Mouse (Mus musculus): ENCODE results near the gene Krt18.

Krt18 gene

DNA sequence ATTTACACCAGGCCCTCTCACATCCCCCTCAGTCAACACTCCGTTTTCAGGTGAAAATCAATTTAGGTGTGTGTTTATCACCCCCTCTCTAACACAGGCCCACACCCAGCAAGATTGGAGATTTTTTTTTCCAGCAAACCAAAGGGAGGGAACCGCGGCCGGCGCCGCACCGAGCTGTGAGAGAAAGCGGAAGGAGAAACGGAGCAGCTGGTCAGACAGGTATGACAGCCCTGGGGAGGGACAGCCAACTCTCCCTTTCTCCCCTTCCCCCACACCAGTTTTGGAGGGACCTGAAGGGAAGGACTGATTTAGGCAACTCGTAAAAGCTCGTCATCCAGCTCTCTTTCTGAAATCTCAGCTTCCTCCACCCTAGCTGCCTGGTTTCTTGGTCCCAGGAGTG is 21.7 kb upstream of the Krt18 start:
- in situ Hi-C loops (cut with MboI; ENCODE audit: low pct_unique_long_range_greater_than_20kb in 1 of 2, low sequenced_read_pairs in 2 of 2, unreplicated experiment in 1 of 2), result no loop called here

DNA sequence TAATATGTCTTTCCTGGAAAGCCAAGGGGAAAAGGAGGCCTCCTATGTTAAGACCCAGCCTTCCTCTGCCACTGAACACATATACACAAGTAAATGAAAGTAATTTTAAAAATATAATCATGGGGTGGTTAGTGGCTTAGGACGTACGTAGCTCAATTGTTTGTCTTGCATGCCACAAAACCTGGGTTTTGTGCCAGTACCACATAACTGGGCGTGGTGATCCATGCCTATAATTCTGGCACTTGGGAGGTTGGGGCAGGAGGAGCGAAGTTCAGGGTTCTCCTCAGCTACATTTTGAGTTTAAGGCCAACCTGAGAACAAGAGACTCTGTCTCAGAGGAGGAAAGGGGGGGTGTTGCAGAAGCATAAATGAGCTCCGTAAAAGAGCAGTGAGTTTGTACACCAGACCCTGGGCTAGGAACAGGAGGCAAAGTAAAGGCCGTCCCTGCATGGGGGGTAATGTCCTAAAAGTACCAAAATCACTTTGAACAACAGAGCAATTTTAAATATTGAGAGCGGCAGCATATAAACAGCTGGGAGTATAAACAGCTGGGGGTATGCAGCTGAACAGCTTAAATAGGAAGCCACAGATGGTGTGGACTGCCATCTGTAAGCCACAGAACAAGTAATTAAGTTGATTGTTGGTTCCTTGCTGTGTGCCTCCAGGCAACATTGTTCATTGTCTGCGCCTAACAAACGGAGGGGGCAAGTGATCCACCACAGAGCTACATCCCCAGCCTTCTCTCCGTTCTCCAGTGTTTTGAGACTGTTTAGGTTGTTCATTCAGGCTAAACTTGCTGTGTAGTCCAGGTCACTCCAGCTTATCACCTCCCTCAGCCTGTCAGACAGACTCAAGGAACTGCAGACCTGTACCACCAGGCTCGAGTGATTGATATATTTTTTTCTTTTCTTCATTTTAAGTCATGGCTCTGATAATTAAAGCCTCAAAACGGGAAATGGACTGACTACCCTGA is 20.6 kb upstream of the Krt18 start:
- in situ Hi-C loops (cut with MboI; ENCODE audit: low pct_unique_long_range_greater_than_20kb in 1 of 2, low sequenced_read_pairs in 2 of 2, unreplicated experiment in 1 of 2), result no loop called here

DNA sequence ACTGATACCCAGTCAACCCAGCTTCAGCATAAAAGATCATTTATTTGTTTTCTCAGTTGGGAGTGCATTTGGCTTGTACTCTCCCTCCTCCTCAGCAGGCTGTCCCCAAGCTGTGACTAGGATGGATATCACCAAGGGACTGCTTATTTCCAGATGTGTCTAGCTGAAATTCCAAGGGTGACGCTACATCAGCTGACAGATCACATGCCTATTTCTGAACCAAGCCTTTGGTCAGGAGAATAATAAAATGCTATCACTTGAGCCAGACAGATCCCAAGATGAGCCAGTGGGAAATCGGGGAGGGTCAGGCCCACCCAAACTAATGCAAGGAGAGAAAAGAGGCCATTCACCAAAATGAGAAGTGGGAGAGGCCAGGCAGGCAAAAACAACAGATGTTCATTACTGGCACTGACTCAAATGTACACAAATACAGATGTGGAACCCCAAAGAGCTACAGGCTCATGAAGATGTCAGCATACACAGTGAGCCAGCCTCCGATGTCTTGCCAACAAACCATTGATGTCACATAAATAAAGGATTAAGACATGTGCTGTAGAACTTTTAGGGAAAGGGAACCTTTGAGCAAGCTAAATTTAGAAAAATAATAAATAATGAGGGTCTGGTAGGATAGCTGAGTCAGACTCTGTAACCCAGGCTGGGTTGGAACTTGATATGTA is 17.3 kb upstream of the Krt18 start:
- in situ Hi-C loops (cut with MboI; ENCODE audit: low pct_unique_long_range_greater_than_20kb in 1 of 2, low sequenced_read_pairs in 2 of 2, unreplicated experiment in 1 of 2), result no loop called here

DNA sequence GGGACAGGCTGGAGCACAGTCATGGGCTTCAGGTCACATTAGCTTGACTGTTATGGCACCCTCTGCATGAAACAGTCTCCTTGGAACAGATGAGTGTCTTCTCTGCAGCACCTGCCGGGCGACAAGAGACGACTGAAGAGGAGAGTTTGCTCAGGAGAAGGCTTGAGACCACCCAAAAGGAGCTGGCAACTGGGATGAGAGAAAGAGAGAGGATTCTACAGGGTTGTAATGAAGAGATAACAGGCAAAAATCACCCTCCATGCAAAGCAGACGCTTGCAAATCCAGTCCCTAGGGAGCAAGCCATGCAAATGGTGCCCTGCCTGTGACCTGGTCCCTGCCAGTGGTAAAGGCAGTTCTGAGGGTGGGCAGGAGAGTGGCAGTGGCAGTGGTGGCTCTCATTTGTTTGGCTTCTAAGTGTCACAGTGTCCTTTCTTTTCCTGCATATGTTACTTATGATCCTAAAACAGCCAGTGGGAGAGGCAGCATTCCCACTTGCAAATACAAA is 15.7 kb upstream of the Krt18 start:
- in situ Hi-C loops (cut with MboI; ENCODE audit: low pct_unique_long_range_greater_than_20kb in 1 of 2, low sequenced_read_pairs in 2 of 2, unreplicated experiment in 1 of 2), result no loop called here

DNA sequence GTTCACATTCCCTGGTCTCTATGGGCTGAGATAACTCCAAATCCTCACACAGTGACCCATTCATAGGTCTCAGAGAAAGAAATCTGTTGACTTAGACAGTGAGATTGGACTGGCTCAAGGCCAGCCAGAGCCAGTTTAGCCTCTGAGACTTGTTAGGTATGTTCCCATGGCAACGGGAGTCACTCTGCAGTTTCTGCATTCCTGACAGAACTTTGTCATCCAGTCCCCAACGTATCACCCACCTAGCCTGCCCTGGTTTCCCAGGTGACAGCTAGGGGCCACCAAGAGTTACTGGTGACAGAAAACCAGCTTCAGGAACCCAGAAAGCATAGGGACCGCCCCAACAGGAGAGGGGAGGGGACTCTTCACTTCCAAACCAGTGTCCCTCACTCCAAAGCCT is 14.3 kb upstream of the Krt18 start:
- in situ Hi-C loops (cut with MboI; ENCODE audit: low pct_unique_long_range_greater_than_20kb in 1 of 2, low sequenced_read_pairs in 2 of 2, unreplicated experiment in 1 of 2), result no loop called here

DNA sequence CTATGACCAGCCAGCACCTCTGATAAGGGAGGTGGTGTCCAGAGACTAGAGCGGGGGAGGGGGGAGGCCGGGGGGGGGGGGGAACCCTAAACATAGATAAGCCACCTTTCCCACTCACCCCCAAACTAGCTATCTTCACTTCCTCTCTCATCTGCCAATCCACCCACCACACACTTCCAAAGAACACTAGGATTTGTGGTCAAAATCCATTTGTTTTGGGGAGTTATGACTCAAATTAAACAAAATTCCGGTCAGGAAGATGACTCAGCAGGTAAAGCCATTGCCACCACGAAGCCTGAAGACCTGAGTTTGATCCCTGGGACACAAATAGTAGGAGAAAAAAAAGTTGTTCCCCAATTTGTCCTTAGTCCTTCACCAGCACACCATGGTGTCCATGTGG is 13.1 kb upstream of the Krt18 start:
- in situ Hi-C loops (cut with MboI; ENCODE audit: low pct_unique_long_range_greater_than_20kb in 1 of 2, low sequenced_read_pairs in 2 of 2, unreplicated experiment in 1 of 2), result no loop called here

DNA sequence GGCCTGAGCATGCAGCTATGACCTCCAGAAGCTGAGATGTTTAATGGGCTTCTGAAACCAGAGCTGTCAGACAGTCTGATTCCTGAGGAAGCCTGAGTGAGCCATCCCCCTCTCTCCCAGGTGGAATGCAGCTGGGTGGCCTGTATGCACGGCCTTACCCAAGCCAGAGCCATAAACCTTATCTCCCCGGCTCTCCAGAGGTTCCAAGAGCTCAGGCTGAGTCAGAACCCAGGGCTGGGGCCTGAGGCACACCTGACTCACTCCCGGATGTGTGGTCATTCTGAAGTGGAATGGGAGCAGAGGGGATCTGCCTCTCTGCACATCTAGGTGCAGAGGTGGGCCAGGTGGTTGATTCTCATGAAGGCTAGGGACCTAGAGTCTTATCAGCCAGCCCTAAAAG is 11.9 kb upstream of the Krt18 start:
- in situ Hi-C loops (cut with MboI; ENCODE audit: low pct_unique_long_range_greater_than_20kb in 1 of 2, low sequenced_read_pairs in 2 of 2, unreplicated experiment in 1 of 2), result no loop called here

DNA sequence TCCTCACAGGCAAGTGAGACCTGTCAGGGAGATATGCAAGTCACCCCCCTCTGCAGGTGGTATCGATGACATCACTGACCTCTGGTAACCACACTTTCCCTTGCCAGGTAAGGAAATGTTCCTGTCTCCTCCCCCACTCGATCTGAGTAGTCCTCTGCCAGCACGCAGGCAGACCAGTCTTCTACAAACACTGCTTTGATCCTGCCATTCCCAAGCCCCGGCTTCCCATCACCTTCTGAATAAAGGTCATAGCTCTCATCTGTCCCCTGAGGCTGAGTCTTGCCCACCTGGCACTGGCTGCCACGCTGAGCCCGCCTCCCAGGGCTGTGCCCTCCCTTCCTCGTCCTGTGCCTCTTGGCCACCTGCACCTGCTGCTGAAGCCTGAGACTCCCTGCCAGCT is 11.2 kb upstream of the Krt18 start:
- in situ Hi-C loops (cut with MboI; ENCODE audit: low pct_unique_long_range_greater_than_20kb in 1 of 2, low sequenced_read_pairs in 2 of 2, unreplicated experiment in 1 of 2), result no loop called here

DNA sequence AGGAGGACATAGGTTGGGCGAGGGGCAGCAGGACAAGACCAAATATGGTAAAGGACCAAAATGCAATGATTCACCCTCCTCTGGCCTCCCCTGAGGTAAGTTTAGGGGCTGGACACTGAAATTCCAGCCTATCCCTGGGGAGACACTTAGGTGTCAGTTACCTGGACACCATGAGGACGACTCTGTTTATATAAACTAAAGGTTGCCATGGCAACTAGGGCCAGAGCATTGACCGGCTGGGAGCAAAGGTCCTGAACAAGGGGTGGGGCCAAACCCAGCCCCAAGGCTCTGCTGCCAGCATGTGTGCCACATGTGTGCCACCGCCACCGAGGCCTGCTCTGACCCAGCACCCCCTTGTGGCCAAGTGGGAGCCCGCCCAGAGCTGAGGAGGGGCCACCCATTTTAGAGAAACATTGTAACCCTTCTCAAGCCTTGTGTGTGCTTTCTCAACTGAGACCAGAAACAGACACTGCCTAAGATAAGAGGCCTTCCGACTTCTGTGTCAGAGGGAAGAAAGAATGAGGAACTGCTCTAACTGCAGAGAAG is 10.0 kb upstream of the Krt18 start:
- in situ Hi-C loops (cut with MboI; ENCODE audit: low pct_unique_long_range_greater_than_20kb in 1 of 2, low sequenced_read_pairs in 2 of 2, unreplicated experiment in 1 of 2), result no loop called here

DNA sequence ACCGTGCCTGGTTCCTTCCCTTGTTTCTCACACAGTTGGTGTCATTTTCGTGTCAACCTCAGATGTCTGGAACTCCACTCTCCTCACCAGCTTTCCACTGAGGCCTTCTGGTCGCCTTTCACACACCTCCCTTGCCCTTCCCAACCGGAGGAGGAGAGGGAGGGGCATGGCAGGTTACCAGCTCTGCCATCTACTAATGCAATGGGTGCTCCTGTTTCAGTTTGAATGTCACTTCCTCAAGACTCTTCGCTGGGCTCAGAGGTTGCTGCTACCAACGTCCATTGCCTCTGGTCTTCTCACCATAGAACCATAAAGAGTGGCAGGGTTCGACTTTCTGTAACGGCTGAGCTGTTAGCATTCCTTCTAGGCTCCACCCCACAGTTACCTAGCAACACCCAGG is 5.5 kb upstream of the Krt18 start:
- in situ Hi-C loops (cut with MboI; ENCODE audit: low pct_unique_long_range_greater_than_20kb in 1 of 2, low sequenced_read_pairs in 2 of 2, unreplicated experiment in 1 of 2), result no loop called here

DNA sequence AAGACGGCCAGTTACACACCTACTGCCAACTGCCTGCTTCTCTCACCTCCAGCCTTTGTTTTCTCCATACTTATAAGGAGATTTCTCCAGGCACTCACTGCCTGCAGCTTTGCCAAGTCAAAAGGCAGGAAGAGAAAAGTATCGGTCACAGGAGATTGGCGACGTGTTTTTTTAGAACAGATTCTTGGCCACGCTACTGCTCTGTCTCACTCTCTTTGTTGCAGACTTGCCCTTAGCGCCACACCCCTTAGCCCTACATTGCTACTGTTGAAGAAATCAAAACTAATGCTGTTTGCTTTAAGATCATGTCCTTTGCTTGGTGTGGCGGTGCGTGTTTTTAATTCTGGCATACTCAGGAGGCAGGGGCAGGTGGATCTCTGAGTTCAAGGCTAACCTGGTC is 4.1 kb upstream of the Krt18 start:
- in situ Hi-C loops (cut with MboI; ENCODE audit: low pct_unique_long_range_greater_than_20kb in 1 of 2, low sequenced_read_pairs in 2 of 2, unreplicated experiment in 1 of 2), result no loop called here

DNA sequence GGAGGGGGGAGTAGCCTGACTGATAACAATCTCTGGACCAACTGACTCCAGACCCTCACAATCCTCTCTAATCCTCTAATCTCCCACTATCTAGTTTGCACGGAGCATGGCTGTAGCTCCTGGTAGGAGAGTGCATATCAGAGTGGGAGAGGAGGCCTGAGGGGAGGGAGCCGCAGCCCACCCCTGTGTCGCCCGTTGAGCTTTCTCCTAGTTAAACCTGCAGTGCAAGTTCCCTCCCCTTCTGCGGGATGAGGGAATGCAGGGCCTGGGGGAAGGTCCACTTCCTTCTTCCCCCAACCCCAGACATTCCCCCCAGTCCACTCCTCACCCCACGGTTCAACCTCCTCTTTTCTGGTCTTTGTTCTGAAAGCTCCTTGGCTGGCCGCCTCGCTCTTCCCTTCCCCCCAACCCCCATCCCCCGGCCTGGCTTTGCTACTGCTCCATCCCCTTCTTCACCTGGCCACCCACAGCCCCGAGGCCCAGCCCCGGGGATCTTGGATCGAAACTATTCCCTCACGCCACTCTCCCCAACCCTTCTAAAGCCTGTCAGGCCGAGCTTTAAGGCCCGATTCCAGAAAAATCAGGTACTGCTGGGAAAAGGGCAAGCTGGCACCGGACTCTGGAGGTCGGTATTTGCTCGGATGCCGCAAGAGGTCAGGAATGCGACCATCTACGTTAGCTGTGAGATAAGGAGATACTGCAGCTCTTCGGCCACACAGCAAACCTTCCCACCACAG is 2.7 kb upstream of the Krt18 start:
- in situ Hi-C loops (cut with MboI; ENCODE audit: low pct_unique_long_range_greater_than_20kb in 1 of 2, low sequenced_read_pairs in 2 of 2, unreplicated experiment in 1 of 2), result no loop called here

DNA sequence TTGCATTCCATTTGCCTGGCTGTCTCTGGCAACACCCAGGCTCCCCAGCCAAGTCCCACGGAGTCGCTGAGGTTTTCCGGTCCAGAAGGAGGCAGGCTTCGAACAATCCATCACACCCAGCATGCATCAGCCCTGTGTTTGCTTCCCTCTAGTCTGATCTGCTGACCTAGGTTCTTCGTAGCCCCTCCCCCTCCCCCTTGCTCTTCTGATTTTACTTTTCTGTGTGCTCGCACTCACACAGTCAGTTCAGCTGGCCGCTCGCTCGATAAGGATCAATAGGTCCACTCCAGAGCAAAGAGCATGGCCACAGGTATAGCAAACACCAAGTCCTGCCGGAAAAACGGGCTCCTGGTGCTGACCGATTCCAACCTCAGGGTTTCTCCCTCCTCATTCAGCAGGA is 1.6 kb upstream of the Krt18 start:
- in situ Hi-C loops (cut with MboI; ENCODE audit: low pct_unique_long_range_greater_than_20kb in 1 of 2, low sequenced_read_pairs in 2 of 2, unreplicated experiment in 1 of 2), result no loop called here

DNA sequence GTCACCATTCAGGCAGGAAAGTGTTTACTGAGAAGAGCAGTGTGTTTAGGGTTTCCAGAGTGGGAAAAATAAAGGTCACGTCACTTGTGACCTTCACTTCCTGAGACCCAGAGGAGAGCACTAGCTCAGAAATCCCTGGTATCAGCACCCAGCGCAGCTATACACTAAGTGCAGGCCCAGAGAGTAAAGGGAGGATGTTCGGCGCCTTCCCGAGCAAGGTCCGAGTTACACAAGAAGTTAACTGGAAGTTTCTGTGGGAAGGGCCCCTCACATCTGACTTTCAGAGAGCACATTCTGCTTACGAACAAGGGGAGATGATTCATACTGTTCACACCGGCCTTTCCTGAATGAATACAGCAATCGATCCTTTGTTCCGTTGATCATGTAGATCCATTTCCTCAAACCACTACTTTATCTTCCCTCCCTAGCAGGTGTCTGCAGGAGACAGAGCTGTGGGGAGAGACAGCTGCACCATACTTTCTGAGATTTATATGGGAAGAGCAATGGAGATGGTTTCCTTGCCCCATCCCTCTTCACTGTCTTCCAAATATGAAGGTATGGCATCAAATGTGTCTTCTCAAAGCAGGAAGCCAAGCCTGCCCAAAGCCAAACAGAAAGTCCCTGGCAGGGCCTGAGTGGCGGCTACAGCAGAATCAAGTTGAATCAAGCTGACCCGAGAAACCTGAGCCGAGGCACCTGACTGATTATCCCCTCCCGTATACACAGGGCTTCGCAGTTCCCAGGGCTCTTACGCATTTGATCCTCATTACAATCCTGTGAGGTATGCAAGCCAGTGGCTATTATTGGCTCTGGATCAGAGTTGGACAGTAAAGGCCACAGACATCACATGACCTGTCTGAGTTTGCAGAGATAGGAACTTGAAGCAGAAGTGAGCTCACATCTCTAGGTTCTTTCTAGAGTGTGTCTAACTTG is 6.4 kb downstream of the Krt18 start:
- in situ Hi-C loops (cut with MboI; ENCODE audit: low pct_unique_long_range_greater_than_20kb in 1 of 2, low sequenced_read_pairs in 2 of 2, unreplicated experiment in 1 of 2), result no loop called here

DNA sequence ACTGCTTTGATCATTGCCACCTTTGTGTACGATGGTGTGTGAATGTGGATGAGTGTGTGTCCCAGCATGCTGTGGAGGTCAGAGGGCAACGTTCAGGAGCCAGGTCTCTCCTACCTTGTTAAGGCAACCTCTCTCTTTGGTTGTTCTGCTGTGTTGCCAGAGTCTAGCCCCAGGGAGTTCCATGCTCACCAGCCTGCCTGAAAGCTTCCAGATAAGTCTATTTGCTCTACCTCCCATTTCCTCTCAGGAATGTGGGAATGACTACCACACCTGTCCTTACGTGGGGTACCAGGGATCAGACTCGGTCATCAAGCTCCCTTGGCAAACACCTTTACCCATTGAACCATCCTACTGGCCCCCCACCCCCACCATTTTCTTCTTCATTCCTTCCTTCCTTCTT is 12.3 kb downstream of the Krt18 start:
- in situ Hi-C loops (cut with MboI; ENCODE audit: low pct_unique_long_range_greater_than_20kb in 1 of 2, low sequenced_read_pairs in 2 of 2, unreplicated experiment in 1 of 2), result no loop called here

DNA sequence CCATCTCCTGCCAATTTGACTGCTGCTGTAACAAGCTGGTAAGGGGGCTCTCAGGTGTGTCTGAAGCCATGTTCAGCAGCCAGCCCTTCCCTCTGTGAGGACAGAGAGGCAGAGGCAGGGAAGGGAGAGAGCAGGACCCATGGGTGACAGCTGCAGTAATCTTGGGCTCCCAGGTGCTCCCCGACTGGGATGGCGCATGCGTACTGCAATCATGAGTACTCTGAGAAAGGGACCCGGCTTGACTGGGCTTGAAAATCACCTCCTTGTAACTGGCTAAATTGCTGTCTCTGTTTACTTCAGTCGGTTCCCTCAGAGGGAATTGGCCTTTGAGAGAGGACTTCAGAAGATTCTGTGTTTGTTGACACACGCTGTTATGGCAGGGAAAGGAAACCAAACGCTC is 14.0 kb downstream of the Krt18 start:
- in situ Hi-C loops (cut with MboI; ENCODE audit: low pct_unique_long_range_greater_than_20kb in 1 of 2, low sequenced_read_pairs in 2 of 2, unreplicated experiment in 1 of 2), result no loop called here

DNA sequence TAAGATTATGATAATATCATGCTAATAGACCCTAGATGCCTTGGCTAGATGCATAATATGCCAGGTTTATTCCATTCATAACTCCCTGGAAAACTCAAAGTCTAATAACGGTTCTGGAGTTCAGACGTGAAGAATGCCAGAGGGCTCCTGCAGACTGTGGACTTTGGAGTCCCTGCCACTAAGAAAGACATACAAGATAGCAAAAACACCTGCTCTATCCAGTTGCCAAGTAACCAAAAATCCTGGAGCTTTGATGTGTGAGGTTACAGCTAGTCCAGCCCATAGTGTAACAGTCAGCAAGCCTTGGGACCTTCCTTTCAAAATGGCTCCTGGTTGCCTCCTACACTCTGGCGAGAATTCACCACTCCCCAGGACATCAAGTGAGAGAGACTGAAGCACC is 16.8 kb downstream of the Krt18 start:
- in situ Hi-C loops (cut with MboI; ENCODE audit: low pct_unique_long_range_greater_than_20kb in 1 of 2, low sequenced_read_pairs in 2 of 2, unreplicated experiment in 1 of 2), result no loop called here

DNA sequence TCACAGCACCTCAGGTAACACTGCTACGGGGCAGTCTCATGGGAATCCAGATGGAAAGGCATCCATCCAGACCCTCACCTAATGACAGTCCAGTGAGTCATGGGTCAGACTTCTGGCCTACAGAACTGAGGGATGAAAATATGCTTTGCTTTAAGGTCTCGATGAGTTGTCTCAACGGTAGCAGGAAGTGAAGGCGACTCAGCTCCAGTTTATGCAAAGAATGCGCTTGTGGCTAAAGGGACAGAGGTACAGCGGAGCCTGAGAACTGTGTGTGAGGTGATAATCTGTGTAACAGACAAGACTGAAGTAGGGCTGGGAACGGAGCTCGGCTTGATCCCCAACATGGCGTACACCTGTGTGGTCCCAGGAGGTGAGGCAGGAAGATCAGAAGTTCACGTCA is 17.7 kb downstream of the Krt18 start:
- in situ Hi-C loops (cut with MboI; ENCODE audit: low pct_unique_long_range_greater_than_20kb in 1 of 2, low sequenced_read_pairs in 2 of 2, unreplicated experiment in 1 of 2), result no loop called here
